Mouse (Mus musculus) testis, adult 2 months (tissue): ENCODE measurements around the gene Mrpl49.

Source experiments
- CTCF ChIP-seq: fragments of 200-500 bp; IDR thresholded peaks from 2 replicates; pipeline ENCODE4 v1.5.1; 2012; ENCODE audit warnings: low read depth, mild to moderate bottlenecking, inconsistent platforms, low read length, moderate library complexity; ENCODE audit not compliant: control insufficient read depth, insufficient read depth, insufficient replicate concordance
- POLR2A ChIP-seq: fragments of 200-500 bp; IDR thresholded peaks from 2 replicates; pipeline ENCODE4 v1.6.1; 2012; ENCODE audit warnings: low read depth, mild to moderate bottlenecking, inconsistent platforms, low read length, moderate library complexity; ENCODE audit not compliant: control insufficient read depth

GRCm38 (mm10) chr19:6038326-6038725 lies 19.3 kb downstream of the Mrpl49 start:
- no peak for TF ChIP-seq CTCF
- TF ChIP-seq POLR2A = no peak
